Mouse (Mus musculus): Measurements from ENCODE around the gene Tff3. TPM values are rescaled to one million over a fixed set of nuclear protein-coding genes. Genes with fewer than 3 reads are reported as not detected.

The Tff3 gene
- polyA plus RNA-seq, 1 experiment from 2014 or later, result not detected

GRCm38 (mm10) chr17:31144040-31145037, 14.9 kb upstream of the Tff3 start, which contains the start of gene Tff2:
Tff2 (minus strand) TSS chr17:31144282.
- Histone ChIP-seq H3K4me2 (replicated peaks) (no peak within 1 kb of the TSS), H3K36me3 (no peaks in the 10 kb centered on the region), H3K4me3 (replicated peaks) (no peak within 1 kb of the TSS), H3K27me3 (no peaks in the 10 kb centered on the region), H3K27ac (replicated peaks) (no peak within 1 kb of the TSS), H3K9ac (no peak within 1 kb of the TSS), H3K4me1 (no peaks in the 10 kb centered on the region), H3K9me3 (replicated peaks) (no peaks in the 10 kb centered on the region)
- 55% methylated on average over 15 of the region's 15 CpGs for WGBS
- 0 out of 2 replicates have a peak, but pooled peaks have one; percentile 43 for ATAC-seq (ENCODE audit: insufficient number of reproducible peaks, low FRiP score, low TSS enrichment, low read depth)

GRCm38 (mm10) chr17:31142116-31142515, 12.7 kb upstream of the Tff3 start:
- ATAC-seq (ENCODE audit: insufficient number of reproducible peaks, low FRiP score, low TSS enrichment, low read depth), result no peak
- H3K27me3 ChIP-seq, result no peaks in the 10 kb centered on the region
- H3K4me1 ChIP-seq, result no peaks in the 10 kb centered on the region
- H3K9ac ChIP-seq, result no peak overlapping the region
- H3K27ac ChIP-seq (replicated peaks), result no peak overlapping the region
- H3K9me3 ChIP-seq (replicated peaks), result no peaks in the 10 kb centered on the region
- no peak overlapping the region for H3K4me3 ChIP-seq (replicated peaks)
- 89% methylated on average over 7 of the region's 7 CpGs for WGBS
- no peak overlapping the region for H3K4me2 ChIP-seq (replicated peaks)
- no peaks in the 10 kb centered on the region for H3K36me3 ChIP-seq

GRCm38 (mm10) chr17:31138398-31138797, 9.0 kb upstream of the Tff3 start:
- Histone ChIP-seq H3K9me3 (replicated peaks) (no peaks in the 10 kb centered on the region), H3K4me2 (replicated peaks) (no peak overlapping the region), H3K9ac (no peak overlapping the region), H3K36me3 (no peaks in the 10 kb centered on the region), H3K27ac (replicated peaks) (no peak overlapping the region), H3K27me3 (no peaks in the 10 kb centered on the region), H3K4me3 (replicated peaks) (no peak overlapping the region), H3K4me1 (no peaks in the 10 kb centered on the region)
- ATAC-seq (ENCODE audit: insufficient number of reproducible peaks, low FRiP score, low TSS enrichment, low read depth), result no peak
- WGBS, result 17% methylated on average over 5 of the region's 5 CpGs

GRCm38 (mm10) chr17:31136821-31137220, 7.4 kb upstream of the Tff3 start:
- WGBS, result 89% methylated on average over 1 of the region's 1 CpGs
- H3K9me3 ChIP-seq (replicated peaks), result no peaks in the 10 kb centered on the region
- no peak overlapping the region for H3K27ac ChIP-seq (replicated peaks)
- no peak overlapping the region for H3K4me2 ChIP-seq (replicated peaks)
- H3K36me3 ChIP-seq, result no peaks in the 10 kb centered on the region
- no peak for ATAC-seq (ENCODE audit: insufficient number of reproducible peaks, low FRiP score, low TSS enrichment, low read depth)
- no peaks in the 10 kb centered on the region for H3K27me3 ChIP-seq
- H3K4me1 ChIP-seq, result no peaks in the 10 kb centered on the region
- H3K4me3 ChIP-seq (replicated peaks), result no peak overlapping the region
- H3K9ac ChIP-seq, result no peak overlapping the region

- Histone ChIP-seq H3K4me3 (replicated peaks) (no peak overlapping the region), H3K36me3 (no peaks in the 10 kb centered on the region), H3K27me3 (no peaks in the 10 kb centered on the region), H3K4me1 (no peaks in the 10 kb centered on the region), H3K27ac (replicated peaks) (no peak overlapping the region), H3K9ac (no peak overlapping the region), H3K4me2 (replicated peaks) (no peak overlapping the region), H3K9me3 (replicated peaks) (no peaks in the 10 kb centered on the region)
- 23% methylated on average over 3 of the region's 3 CpGs for WGBS
- ATAC-seq (ENCODE audit: insufficient number of reproducible peaks, low FRiP score, low TSS enrichment, low read depth), result no peak
Measured at GRCm38 (mm10) chr17:31136291-31136690, 6.8 kb upstream of the Tff3 start.

GRCm38 (mm10) chr17:31134913-31135312, 5.5 kb upstream of the Tff3 start:
- Histone ChIP-seq H3K9ac (no peak overlapping the region), H3K36me3 (no peaks in the 10 kb centered on the region), H3K9me3 (replicated peaks) (no peaks in the 10 kb centered on the region), H3K4me1 (no peaks in the 10 kb centered on the region), H3K27ac (replicated peaks) (no peak overlapping the region), H3K27me3 (no peaks in the 10 kb centered on the region), H3K4me2 (replicated peaks) (no peak overlapping the region), H3K4me3 (replicated peaks) (no peak overlapping the region)
- no peak for ATAC-seq (ENCODE audit: insufficient number of reproducible peaks, low FRiP score, low TSS enrichment, low read depth)
- WGBS, result 74% methylated on average over 6 of the region's 6 CpGs

- 77% methylated on average over 15 of the region's 15 CpGs for WGBS
- no peak overlapping the region for H3K27ac ChIP-seq (replicated peaks)
- no peak overlapping the region for H3K4me3 ChIP-seq (replicated peaks)
- H3K27me3 ChIP-seq, result no peaks in the 10 kb centered on the region
- no peak overlapping the region for H3K4me2 ChIP-seq (replicated peaks)
- ATAC-seq (ENCODE audit: insufficient number of reproducible peaks, low FRiP score, low TSS enrichment, low read depth), result no peak
- no peak overlapping the region for H3K9ac ChIP-seq
- no peaks in the 10 kb centered on the region for H3K4me1 ChIP-seq
- no peaks in the 10 kb centered on the region for H3K36me3 ChIP-seq
- H3K9me3 ChIP-seq (replicated peaks), result no peaks in the 10 kb centered on the region
Measured at GRCm38 (mm10) chr17:31133776-31134175, 4.3 kb upstream of the Tff3 start.

GRCm38 (mm10) chr17:31131269-31131821, 1.9 kb upstream of the Tff3 start:
- no peaks in the 10 kb centered on the region for H3K36me3 ChIP-seq
- H3K9me3 ChIP-seq (replicated peaks), result no peaks in the 10 kb centered on the region
- no peak; the same call in 1 of the 2 replicates for ATAC-seq (ENCODE audit: insufficient number of reproducible peaks, low FRiP score, low TSS enrichment, low read depth)
- H3K27ac ChIP-seq (replicated peaks), result no peak overlapping the region
- no peak overlapping the region for H3K9ac ChIP-seq
- 73% methylated on average over 10 of the region's 10 CpGs for WGBS
- no peak overlapping the region for H3K4me2 ChIP-seq (replicated peaks)
- no peak overlapping the region for H3K4me3 ChIP-seq (replicated peaks)
- H3K4me1 ChIP-seq, result no peaks in the 10 kb centered on the region
- H3K27me3 ChIP-seq, result no peaks in the 10 kb centered on the region

- no peak overlapping the region for H3K9ac ChIP-seq
- H3K27ac ChIP-seq (replicated peaks), result no peak overlapping the region
- H3K4me3 ChIP-seq (replicated peaks), result no peak overlapping the region
- no peaks in the 10 kb centered on the region for H3K36me3 ChIP-seq
- 80% methylated on average over 9 of the region's 9 CpGs for WGBS
- ATAC-seq (ENCODE audit: insufficient number of reproducible peaks, low FRiP score, low TSS enrichment, low read depth), result no peak
- H3K4me1 ChIP-seq, result no peaks in the 10 kb centered on the region
- H3K27me3 ChIP-seq, result no peaks in the 10 kb centered on the region
- H3K9me3 ChIP-seq (replicated peaks), result no peaks in the 10 kb centered on the region
- no peak overlapping the region for H3K4me2 ChIP-seq (replicated peaks)
Measured at GRCm38 (mm10) chr17:31128708-31129318, 633 bp downstream of the Tff3 start.

GRCm38 (mm10) chr17:31125548-31126266, 3.7 kb downstream of the Tff3 start:
- Histone ChIP-seq H3K36me3 (no peaks in the 10 kb centered on the region), H3K27ac (replicated peaks) (no peak overlapping the region), H3K27me3 (no peaks in the 10 kb centered on the region), H3K4me2 (replicated peaks) (no peak overlapping the region), H3K4me3 (replicated peaks) (no peak overlapping the region), H3K9ac (no peak overlapping the region), H3K4me1 (no peaks in the 10 kb centered on the region), H3K9me3 (replicated peaks) (no peaks in the 10 kb centered on the region)
- no peak for ATAC-seq (ENCODE audit: insufficient number of reproducible peaks, low FRiP score, low TSS enrichment, low read depth)
- 47% methylated on average over 9 of the region's 9 CpGs for WGBS

- 7% methylated on average over 8 of the region's 8 CpGs for WGBS
- H3K9me3 ChIP-seq (replicated peaks), result no peaks in the 10 kb centered on the region
- ATAC-seq (ENCODE audit: insufficient number of reproducible peaks, low FRiP score, low TSS enrichment, low read depth), result no peak
- H3K4me3 ChIP-seq (replicated peaks), result no peak overlapping the region
- H3K4me2 ChIP-seq (replicated peaks), result no peak overlapping the region
- no peak overlapping the region for H3K27ac ChIP-seq (replicated peaks)
- no peaks in the 10 kb centered on the region for H3K27me3 ChIP-seq
- H3K4me1 ChIP-seq, result 0 out of 2 replicates have a peak, but pooled peaks cover 3% of the 10 kb centered on the region
- no peaks in the 10 kb centered on the region for H3K36me3 ChIP-seq
- H3K9ac ChIP-seq, result no peak overlapping the region
Measured at GRCm38 (mm10) chr17:31121975-31122374, 7.5 kb downstream of the Tff3 start.

Measured in embryonic facial prominence, embryonic 15.5 days (tissue).